Mouse (Mus musculus): ENCODE data around the gene Olfr1124.
"Not testable (repeated sequence)": the region's sequence is repeated elsewhere in the genome, so short reads cannot be mapped to it uniquely, and the experiment has no call there.

Olfr1124 gene
- long read RNA-seq, experiment 1: 0 reads
- long read RNA-seq, experiment 2: 0 reads

DNA sequence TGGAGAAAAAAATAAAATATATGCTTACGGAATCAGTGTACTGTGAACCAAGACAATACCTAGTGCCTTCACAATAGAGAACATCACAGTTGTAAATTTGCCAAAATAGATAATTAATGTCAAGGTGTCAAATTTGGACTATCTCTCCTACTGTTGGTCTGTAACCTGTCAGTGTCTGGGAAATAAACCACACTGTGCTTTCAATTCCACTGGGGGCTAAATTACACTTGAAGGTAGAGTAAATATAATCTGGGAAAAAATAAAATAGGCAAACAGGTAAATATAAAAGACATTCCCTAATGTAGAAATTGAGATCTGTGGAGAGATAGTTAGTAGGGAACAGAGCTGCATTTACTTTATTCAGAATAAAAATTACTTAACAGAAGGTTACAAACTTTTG, at the start of gene Olfr1124:
Olfr1124 (plus strand) TSS at position 301 of the 400 bp plus-strand sequence.
- intact Hi-C loops (cut with DNase I): no loop called here

DNA sequence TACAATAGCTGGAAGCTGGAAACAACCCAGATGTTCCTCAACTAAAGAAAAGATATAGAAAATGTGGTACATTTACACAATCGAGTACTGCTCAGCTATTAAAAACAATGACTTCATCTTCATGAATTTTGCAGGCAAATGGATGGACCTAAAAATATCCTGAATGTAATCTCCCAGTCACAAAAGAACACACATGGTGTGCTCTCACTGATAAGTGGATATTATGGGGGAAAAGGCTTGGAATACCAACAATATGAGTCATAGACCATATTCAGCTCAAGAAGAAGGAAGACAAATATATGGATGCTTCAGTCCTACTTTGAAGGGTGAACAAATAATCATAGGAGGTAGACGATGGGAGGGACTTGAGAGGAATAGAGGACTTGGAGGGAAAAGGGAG, 46.1 kb upstream of the Olfr1124 start:
- intact Hi-C loops (cut with DNase I): no loop called here

DNA sequence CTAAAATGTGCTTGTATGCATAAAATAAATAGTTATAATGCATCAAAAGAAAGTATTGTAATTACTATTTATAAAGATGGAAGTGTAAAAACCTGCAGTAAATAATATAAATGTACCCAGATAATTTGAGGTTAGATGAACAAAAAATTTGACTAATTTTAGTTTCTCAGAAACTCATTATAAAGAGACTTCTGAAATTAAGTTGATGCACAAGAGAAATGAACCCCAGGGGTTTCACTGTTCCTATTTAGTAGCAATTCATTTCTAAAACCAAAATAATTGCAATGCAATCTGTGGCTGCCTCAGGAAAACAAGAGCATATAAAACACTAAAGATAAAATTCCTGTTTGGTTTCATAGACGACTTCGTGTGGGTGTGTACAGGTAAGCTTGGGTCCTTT, 44.5 kb upstream of the Olfr1124 start, which contains the start of gene Olfr1122:
Olfr1122 (plus strand) TSS at position 301 of the 400 bp plus-strand sequence.
- intact Hi-C loops (cut with DNase I): no loop called here

DNA sequence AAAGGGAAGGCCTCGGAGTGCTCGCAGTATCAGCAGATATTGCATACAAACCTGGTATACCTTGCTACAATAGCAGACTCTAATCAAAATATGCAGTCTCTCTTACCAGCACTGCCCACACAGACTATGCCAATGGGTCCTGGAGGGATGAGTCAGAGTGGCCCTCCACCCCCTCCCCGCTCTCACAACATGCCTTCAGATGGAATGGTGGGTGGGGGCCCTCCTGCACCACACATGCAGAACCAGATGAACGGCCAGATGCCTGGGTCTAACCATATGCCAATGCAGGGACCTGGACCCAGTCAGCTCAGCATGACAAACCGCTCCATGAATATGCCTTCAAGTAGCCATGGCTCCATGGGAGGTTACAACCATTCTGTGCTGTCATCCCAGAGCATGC, 36.5 kb upstream of the Olfr1124 start:
- intact Hi-C loops (cut with DNase I): not testable (repeated sequence)

DNA sequence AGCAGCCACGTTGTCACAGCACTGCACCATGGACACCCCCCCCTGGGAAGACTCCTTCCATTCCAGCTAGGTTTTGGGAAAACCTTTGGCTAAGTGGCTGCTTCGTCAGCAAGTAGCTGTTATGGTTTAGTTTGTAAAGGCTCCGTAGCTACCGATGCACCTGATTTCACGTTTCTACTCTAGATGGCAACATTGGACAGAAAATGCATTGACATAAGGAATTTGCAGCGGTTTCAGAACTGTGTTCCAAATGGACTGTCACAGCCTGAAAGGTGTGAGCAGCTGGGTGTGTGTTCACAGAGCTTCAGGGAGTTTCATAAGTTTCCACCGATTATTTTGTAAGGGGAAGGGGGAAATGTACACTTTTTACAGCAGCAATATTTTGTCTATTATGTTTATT, 35.4 kb upstream of the Olfr1124 start:
- intact Hi-C loops (cut with DNase I): not testable (repeated sequence)

DNA sequence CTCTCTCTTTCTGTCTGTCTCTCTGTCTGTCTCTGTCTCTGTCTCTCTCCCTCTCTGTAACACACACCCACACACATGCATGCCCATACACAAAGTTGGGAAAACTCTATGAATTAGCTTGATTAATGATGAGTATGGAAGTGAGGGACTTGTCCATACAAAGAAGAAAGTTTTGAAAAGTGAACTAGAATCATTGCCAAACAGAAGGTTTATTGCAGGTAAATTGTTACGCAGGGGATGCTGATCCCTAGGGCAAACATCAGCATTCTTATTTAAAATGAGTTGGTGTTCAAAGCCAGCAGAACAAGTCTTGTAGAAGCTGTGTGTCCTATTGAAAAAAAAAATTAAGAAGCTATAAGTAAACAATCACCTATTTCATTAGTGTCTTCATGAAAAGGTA, 13.7 kb upstream of the Olfr1124 start, which contains the start of gene Olfr1123:
Olfr1123 (plus strand) TSS at position 301 of the 400 bp plus-strand sequence.
- intact Hi-C loops (cut with DNase I): no loop called here

DNA sequence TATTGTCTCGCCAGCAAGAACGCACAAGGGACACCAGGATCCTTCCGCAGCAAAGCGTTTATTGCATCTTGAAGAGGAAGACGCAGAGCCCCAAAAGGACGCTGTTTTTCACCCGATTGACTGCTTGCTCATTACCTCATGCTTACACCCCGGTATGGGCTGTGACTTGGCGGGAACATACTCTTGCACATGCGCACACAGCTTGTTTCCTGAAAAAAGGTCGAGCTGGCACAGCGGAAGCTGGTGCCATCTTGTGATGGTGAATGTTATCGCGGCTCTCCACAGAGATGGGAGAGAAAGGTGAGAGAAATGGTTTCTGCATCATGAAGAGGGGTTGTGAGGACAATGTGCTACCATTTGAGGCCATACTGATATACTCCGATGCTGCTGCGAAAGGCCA, 7.7 kb downstream of the Olfr1124 start:
- intact Hi-C loops (cut with DNase I): no loop called here

DNA sequence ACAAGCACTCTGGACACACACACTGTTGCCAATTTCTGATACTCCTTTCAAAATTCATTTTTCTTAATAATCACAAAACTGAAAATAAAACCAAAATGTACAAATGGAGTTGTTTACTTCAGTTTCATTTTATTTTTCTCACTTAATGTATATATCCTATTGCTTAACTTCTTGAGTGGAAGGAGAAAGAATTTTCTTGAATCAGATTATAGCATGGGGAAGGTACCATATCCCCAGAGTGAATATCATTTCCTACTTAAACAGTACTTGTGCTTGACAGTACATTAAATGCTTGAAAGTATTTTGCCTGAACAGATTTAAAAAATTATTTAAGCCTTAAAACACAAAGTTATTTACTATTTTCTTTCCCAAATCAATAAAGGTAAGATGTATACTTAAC, 23.6 kb downstream of the Olfr1124 start, which contains the start of gene Olfr1126:
Olfr1126 (plus strand) TSS at position 301 of the 400 bp plus-strand sequence.
- intact Hi-C loops (cut with DNase I): no loop called here

DNA sequence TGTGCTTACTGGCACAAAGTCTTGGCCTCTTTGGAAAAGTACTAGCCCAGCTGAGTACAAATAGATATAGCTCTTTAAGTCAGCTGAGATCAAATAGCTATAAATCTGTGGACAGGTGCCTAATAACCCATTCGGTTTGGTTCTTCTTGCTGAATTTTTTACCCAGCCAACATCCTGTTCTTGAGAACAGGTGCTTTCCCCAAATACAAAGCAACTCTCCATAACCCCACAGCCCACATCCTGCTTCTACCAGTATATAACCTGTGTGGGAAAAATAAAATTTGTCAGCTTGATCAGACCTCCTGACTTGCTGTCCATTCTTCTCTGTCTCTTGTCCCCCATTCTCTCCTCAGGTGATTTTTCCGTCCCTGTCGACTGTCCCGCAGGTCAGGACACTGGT, 31.7 kb downstream of the Olfr1124 start:
- intact Hi-C loops (cut with DNase I): no loop called here

DNA sequence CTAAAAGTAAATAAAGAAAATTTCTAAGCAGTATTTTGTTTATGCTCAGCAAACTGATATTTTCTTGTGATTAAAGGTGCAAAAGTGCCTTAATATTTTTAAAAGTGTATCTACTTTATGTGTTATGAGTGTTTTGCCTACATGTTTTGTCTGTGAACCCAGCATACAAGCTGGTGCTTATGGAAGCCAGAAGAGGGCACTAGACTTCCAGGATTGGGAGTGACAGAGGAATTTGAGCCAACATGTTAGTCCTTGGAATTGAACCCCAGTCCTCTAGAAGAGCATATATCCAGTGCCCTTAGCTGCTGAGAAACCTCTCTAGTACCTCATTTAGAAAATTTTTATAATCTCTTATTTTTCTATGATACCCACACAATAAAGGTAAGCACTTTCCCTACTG, 50.1 kb downstream of the Olfr1124 start:
- intact Hi-C loops (cut with DNase I): no loop called here

DNA sequence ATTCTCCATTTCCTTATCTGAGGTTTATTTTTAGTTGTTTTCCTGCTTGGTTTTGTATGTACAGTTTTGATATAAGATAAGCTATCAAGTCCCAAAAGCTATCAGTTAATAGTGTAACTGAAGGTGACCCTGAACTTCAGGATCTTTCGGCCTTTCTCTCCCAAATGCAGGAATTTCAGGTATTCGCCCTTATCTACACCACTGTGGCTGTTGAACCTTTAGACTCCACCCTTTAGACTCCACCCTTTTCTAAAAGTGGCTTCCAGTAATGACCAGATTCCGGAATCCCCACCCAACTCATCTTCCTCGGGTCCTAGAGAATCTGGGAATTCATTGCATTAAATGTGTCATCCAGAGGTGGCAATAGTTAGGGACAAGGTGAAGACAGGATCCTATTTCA, 51.1 kb downstream of the Olfr1124 start:
- intact Hi-C loops (cut with DNase I): no loop called here

DNA sequence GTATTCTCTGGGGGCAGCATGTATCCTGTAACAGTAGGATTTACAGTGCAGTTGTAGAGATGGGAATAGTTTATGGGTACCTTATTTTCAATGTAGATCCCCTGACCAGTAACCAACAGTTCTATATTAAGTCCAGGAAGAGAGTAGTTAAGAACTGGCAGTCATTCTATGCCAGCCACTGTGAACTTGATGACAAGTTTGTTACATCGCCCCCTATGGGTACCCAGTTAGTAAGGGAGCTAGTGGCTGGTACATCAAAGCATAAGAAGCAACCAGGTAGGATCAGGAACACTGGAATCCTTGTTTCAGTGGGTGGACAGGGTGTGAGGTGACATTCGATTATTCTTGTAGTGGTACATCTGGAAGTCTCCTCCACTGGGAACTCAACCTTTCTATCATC, 52.2 kb downstream of the Olfr1124 start:
- intact Hi-C loops (cut with DNase I): no loop called here

Data from adrenal gland (tissue).